In the genomic region with DNA sequence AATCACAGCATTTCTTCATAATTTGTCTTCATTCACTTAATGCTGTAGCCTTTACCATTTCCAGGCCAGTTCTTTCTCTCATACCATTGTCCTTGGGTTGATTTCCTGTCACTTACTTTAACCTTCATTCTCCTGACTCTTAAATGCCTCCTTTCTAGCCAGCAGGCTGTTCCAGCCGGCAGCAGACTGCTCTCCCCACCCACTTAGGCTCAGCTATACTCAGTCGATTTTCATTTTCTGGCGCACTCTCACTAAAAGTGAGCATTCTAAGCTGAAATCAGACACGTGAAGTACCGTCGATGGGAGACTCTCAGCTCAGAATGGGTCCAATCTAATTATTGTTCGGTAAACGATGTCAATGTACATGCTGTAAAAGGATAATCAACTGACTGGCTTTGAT, we compare ENCODE assay signal across 18 mouse cellular contexts.
DNase-seq lines count a peak whose midpoint lies in the region; ATAC-seq and TF ChIP-seq lines count a peak whose summit lies in the region.
"Had no signal": no experiment of that assay in that cellular context is flagged by ENCODE, and none has a peak within 500 bp of the region (broad histone marks: within the 10 kb centered on the region; RNA-seq: fewer than 3 reads in every experiment).

No protein-coding gene starts in this region.

- TF ChIP-seq POLR2A in brain, embryonic 14.5 days (IDR thresholded peaks at IDR 0.05; ENCODE audit: borderline replicate concordance, extremely low read depth, insufficient read depth, insufficient read length, poor library complexity, severe bottlenecking): no peak

- TF ChIP-seq CTCF in brain, embryonic 14.5 days (IDR thresholded peaks at IDR 0.05; ENCODE audit: borderline replicate concordance, extremely low read depth, insufficient read depth, insufficient read length): no peak

- ATAC-seq in frontal cortex, adult (ENCODE audit: low TSS enrichment): peak; percentile 91
- ATAC-seq: forebrain, embryonic 13.5 days; forebrain, embryonic 15.5 days had no signal

- no peak for DNase-seq in frontal cortex, postnatal 14 days (ENCODE audit: low spot score in 2 of 2)
- DNase-seq in retina, embryonic 14.5 days (ENCODE audit: low spot score): peak; percentile 7
- no peak for DNase-seq in retina, postnatal 1 day
- peak; percentile 9 for DNase-seq in brain, embryonic 14.5 days (ENCODE audit: low read depth)
- no peak for DNase-seq in kidney, postnatal 36 days
- DNase-seq: adrenal gland, adult 2 months; adrenal gland, postnatal 10 days; adrenal gland, postnatal 25 days; cerebellum, adult 11 months; cerebellum, adult 18-20 months; cerebellum, adult 8-10 months; cerebellum, adult 9-11 months; cerebellum, postnatal 14 days; cerebellum, postnatal 36 days; embryo, embryonic 11 days had no signal

Comparison
In these comparisons a context has a peak if more than half of its experiments do, and no peak if none do; other contexts are left out.
1. DNase-seq: peak in retina, embryonic 14.5 days (single experiment) and brain, embryonic 14.5 days (single experiment); none in frontal cortex, postnatal 14 days (0 of 2), retina, postnatal 1 day (single experiment) and kidney, postnatal 36 days (0 of 2).